Comparison of ENCODE assay signal across 8 mouse cellular contexts in genomic region chr6:125494092-125494871, GRCm38 (mm10). TPM values are rescaled to one million over a fixed set of nuclear protein-coding genes. Genes with fewer than 3 reads are reported as not detected.
DNase-seq lines count a peak whose midpoint lies in the region; ATAC-seq lines count a peak whose summit lies in the region.

Gene Cd9 (minus strand): TSS chr6:125494791.

- peak; percentile 64 for ATAC-seq in megakaryocyte-erythroid progenitor cell, adult 5-6 weeks (replicated peaks; ENCODE audit: low FRiP score, low TSS enrichment, poor library complexity, severe bottlenecking)

- peak; percentile 10 for DNase-seq in cerebellum, adult 8-10 months
- DNase-seq in cerebellum, adult 9-11 months, result no peak
- peak; percentile 82 for DNase-seq in embryo, embryonic 10 days (ENCODE audit: low spot score)
- DNase-seq in gastrocnemius, postnatal 36 days, result peak; percentile 69 to 72
- peak; percentile 67 for DNase-seq in induced T-regulatory cell, adult 2 months (ENCODE audit: low read depth)
- DNase-seq in left cerebral cortex, postnatal 36 days (ENCODE audit: low spot score in 2 of 2), result peak; percentile 19 to 37
- DNase-seq in skeletal muscle tissue, adult 2 months (ENCODE audit: low read depth, low spot score), result peak; percentile 53

- intact Hi-C loops in gastrocnemius, postnatal 36 days (cut with DNase I), result loop anchor here (2.0 kb wide), 1 partner anchor 69 kb away; no protein-coding TSS in a partner anchor
- intact Hi-C loops in left cerebral cortex, postnatal 36 days (cut with DNase I), result no loop called here

RNA-seq across cellular contexts. Expression of gene Cd9, which starts in this region (rescaled TPM):
- 10 to 100 TPM; 20.3 to 28.4 TPM for total RNA-seq in gastrocnemius, postnatal 36 days (2021)
- total RNA-seq in left cerebral cortex, postnatal 36 days (2021), result 10 to 100 TPM; 42.0 to 54.3 TPM
- 9.5 and 11.8 TPM in 2 replicates for total RNA-seq in megakaryocyte-erythroid progenitor cell, adult 5-6 weeks (2014; fragmentation: Nextera tagmentation)
- total RNA-seq in megakaryocyte-erythroid progenitor cell, adult 5-6 weeks (2017), result 34.1 and 40.0 TPM in 2 replicates
